Mouse (Mus musculus) bone marrow macrophage, adult 2 months (primary cell): Measurements from ENCODE around the gene Chst11.

Experiments
- CTCF ChIP-seq: IDR thresholded peaks from 2 replicates; pipeline ENCODE4 v1.5.1; 2012; ENCODE audit warnings: low read depth, mild to moderate bottlenecking, low read length, moderate library complexity
- POLR2A ChIP-seq: IDR thresholded peaks from 2 replicates; pipeline ENCODE4 v1.6.1; 2012; ENCODE audit warnings: mild to moderate bottlenecking, low read depth, low read length, borderline replicate concordance

- no peak for TF ChIP-seq CTCF
- no peak for TF ChIP-seq POLR2A
Observed at GRCm38 (mm10) chr10:83088826-83089225, 103.5 kb downstream of the Chst11 start.
